Mouse (Mus musculus) liver, embryonic 11.5 days (tissue): Measurements from ENCODE around the gene Rpl31. TPM values are rescaled to one million over a fixed set of nuclear protein-coding genes. Genes with fewer than 3 reads are reported as not detected.

Source experiments
- ATAC-seq: fragments of 200-750 bp; cut with Nextera tagmentation; replicated peaks from 2 replicates; pipeline ENCODE4 v1.8.0; 2017; ENCODE audit warnings: moderate number of reproducible peaks, mild to moderate bottlenecking, moderate TSS enrichment, moderate library complexity; ENCODE audit not compliant: low FRiP score
- DNase-seq: peaks from one replicate; pipeline ENCODE4 v3.0.0-alpha.2; 2017; ENCODE audit warnings: low spot score
- H3K27ac ChIP-seq: fragments of 300-500 bp; sonication (generic); 2 replicates; pipeline ENCODE4 v1.5.1; 2014; ENCODE audit warnings: mild to moderate bottlenecking, low read depth, low read length, control low read depth
- H3K27me3 ChIP-seq: fragments of 300-500 bp; sonication (generic); replicated peaks from 2 replicates; pipeline ENCODE4 v1.6.1; 2014; ENCODE audit warnings: low read length, mixed read lengths; ENCODE audit not compliant: control insufficient read depth, insufficient read depth
- H3K36me3 ChIP-seq: fragments of 300-500 bp; sonication (generic); 2 replicates; pipeline ENCODE4 v1.6.1; 2014; ENCODE audit warnings: mild to moderate bottlenecking, low read length, moderate library complexity, mixed read lengths; ENCODE audit not compliant: control insufficient read depth, insufficient read depth
- H3K4me1 ChIP-seq: fragments of 300-500 bp; sonication (generic); replicated peaks from 2 replicates; pipeline ENCODE4 v1.6.1; 2014; ENCODE audit warnings: low read length, mixed read lengths; ENCODE audit not compliant: control insufficient read depth, insufficient read depth
- H3K4me2 ChIP-seq: fragments of 300-500 bp; sonication (generic); 2 replicates; pipeline ENCODE4 v1.6.1; 2014; ENCODE audit warnings: mild to moderate bottlenecking, control low read depth, moderate library complexity
- H3K4me3 ChIP-seq: fragments of 300-500 bp; sonication (generic); 2 replicates; pipeline ENCODE4 v1.5.1; 2014; ENCODE audit warnings: low read depth, low read length, control low read depth
- H3K9ac ChIP-seq: fragments of 300-500 bp; sonication (generic); 2 replicates; pipeline ENCODE4 v1.6.1; 2014; ENCODE audit warnings: low read depth, low read length, control low read depth
- H3K9me3 ChIP-seq: fragments of 300-500 bp; sonication (generic); 2 replicates; pipeline ENCODE4 v1.6.1; 2016; ENCODE audit warnings: low read length, inconsistent platforms, mixed read lengths; ENCODE audit not compliant: control insufficient read depth
- WGBS: fragments of 180-500 bp; shearing (Covaris S2); extraction: QIAGEN DNeasy Blood & Tissue Kit; methylation state at CpG from one replicate; pipeline ENCODE4 v1.1.7; 2014; 5-methylcytosine and 5-hydroxymethylcytosine counted together
- polyA plus RNA-seq: library from polyadenylated mRNA; unstranded; fragments of >200 nt; fragmentation: Nextera tagmentation; extraction: Ambion mirVana; gene quantifications from 2 replicates; pipeline ENCODE4 v1.2.1, GENCODE M21; 2014

Rpl31 gene
- polyA plus RNA-seq, 1 experiment from 2014 or later = 768 TPM

DNA sequence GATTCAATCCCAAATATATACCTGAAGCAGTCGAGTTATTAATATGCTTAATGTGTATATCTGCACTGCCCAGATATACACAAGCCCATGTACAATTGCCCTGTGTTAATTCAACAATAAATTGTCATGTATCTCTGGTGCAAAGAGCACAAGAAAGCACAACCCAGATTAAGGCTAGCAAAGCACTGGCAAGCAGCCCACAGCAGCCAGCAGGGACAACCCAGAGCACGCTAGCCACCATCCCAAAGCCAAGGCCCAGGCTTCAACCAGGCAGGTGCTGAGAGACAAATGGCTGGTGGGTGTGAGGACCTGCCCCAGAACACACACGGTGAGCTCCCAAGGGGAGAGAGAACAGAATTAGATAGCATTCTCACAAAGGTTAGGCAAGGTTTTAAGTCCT lies 18.8 kb downstream of the Rpl31 start:
- no peak overlapping the region for H3K27ac ChIP-seq
- ATAC-seq (no peak), DNase-seq (no peak)
- H3K4me2 ChIP-seq = no peak overlapping the region
- peaks cover 20% of the 10 kb centered on the region for H3K4me1 ChIP-seq
- H3K9ac ChIP-seq = no peak overlapping the region
- no peaks in the 10 kb centered on the region for H3K9me3 ChIP-seq
- no peaks in the 10 kb centered on the region for H3K36me3 ChIP-seq
- WGBS = 79% methylated on average over 3 of the region's 3 CpGs
- H3K4me3 ChIP-seq = no peak overlapping the region
- H3K27me3 ChIP-seq = no peaks in the 10 kb centered on the region

DNA sequence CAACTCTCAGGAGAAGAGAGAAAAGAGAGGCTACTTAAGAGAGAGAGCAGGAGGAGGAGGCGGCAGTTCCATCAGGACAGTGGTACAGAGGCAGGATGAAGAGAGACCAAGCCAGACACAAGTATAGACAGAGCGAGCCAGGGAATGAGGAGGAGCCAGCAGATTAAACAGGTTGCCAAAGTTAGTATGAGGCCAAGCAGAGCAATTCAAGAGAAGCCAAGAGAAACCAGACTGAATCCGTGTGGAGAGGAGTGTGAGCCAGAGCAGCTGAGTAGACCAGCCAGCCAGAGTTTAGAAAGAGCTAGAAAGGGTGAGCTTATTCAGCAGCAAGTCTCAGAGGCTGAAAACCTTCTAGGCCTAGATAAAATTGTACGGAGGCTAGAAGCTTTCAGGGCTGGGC lies 19.9 kb downstream of the Rpl31 start:
- Histone ChIP-seq H3K27ac (peak overlapping the region; percentile 38; the same call in 1 of the 2 replicates), H3K9ac (no peak overlapping the region), H3K9me3 (no peaks in the 10 kb centered on the region), H3K4me3 (no peak overlapping the region), H3K4me2 (no peak overlapping the region), H3K36me3 (no peaks in the 10 kb centered on the region), H3K4me1 (peaks cover 23% of the 10 kb centered on the region), H3K27me3 (no peaks in the 10 kb centered on the region)
- 86% methylated on average over 4 of the region's 4 CpGs for WGBS
- DNase-seq (no peak), ATAC-seq (no peak)

DNA sequence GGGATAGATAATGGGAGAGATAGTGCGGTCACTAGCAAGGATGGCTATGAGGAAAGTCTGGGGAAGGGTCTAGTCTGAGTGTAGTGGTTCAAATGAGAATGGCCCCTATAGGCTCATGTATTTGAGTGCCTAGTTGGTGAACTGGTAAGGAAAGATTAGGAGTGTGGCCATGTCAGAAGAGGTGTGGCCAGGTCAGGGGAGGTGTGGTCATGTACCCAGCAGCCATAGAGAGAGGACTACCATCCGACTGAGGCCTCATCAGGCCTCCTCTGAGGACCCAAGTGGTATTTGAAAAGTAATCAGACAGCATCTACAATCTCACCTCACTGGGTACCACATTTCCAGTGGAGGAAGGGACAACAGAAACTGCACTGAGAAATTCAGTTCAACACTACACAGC lies 20.5 kb downstream of the Rpl31 start:
- no peak for DNase-seq
- Histone ChIP-seq H3K9ac (no peak overlapping the region), H3K4me3 (no peak overlapping the region), H3K4me2 (no peak overlapping the region), H3K4me1 (peaks cover 29% of the 10 kb centered on the region), H3K27ac (no peak overlapping the region), H3K9me3 (no peaks in the 10 kb centered on the region), H3K36me3 (no peaks in the 10 kb centered on the region), H3K27me3 (no peaks in the 10 kb centered on the region)
- ATAC-seq = peak; percentile 80
- WGBS = 75% methylated on average over 2 of the region's 2 CpGs

DNA sequence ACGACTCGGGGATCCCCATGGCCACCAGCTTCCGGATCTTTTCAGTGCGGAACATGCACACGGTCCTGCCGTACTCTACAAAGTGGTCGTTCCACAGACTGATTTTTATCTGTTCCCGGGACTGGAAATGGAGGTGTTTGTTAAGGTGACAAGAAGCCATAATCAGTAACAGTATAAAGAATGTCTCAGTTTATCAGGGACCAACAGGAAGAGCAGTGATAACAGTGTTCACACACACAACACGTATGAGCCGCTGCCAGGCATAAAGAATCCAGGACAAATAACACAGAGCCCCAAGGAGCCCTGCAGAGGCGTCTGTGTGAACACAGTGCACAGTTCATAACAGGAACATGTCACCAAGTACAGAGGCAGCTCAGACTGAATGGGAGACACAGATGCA lies 21.7 kb downstream of the Rpl31 start:
- WGBS = 60% methylated on average over 11 of the region's 11 CpGs
- DNase-seq (no peak), ATAC-seq (no peak)
- Histone ChIP-seq H3K4me3 (no peak overlapping the region), H3K27me3 (no peaks in the 10 kb centered on the region), H3K9me3 (no peaks in the 10 kb centered on the region), H3K4me1 (peaks cover 41% of the 10 kb centered on the region), H3K27ac (no peak overlapping the region), H3K36me3 (no peaks in the 10 kb centered on the region), H3K9ac (no peak overlapping the region), H3K4me2 (no peak overlapping the region)

DNA sequence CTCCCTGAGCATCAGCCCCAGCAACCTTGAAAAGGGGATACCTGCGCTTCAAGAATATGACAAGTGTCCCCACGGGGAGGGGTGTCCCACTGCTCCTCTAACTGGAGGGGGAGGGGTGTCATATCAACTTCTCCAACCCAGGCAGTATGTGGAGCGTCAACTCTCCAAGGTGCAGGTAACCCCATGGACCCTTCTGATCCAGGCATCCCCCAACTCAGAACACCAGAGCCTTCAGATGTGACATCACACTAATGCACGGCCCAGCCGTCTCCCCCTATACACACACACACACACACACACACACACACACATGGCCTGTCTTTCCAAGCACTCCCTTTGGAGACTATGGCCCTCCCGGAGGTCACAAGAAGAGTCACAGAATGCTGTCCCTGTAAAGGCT lies 24.0 kb downstream of the Rpl31 start:
- no peaks in the 10 kb centered on the region for H3K9me3 ChIP-seq
- no peak overlapping the region for H3K4me3 ChIP-seq
- H3K4me2 ChIP-seq = no peak overlapping the region
- no peak overlapping the region for H3K9ac ChIP-seq
- no peak for ATAC-seq
- H3K4me1 ChIP-seq = peaks cover 62% of the 10 kb centered on the region
- H3K27ac ChIP-seq = no peak overlapping the region
- no peaks in the 10 kb centered on the region for H3K27me3 ChIP-seq
- H3K36me3 ChIP-seq = no peaks in the 10 kb centered on the region
- WGBS = 89% methylated on average over 6 of the region's 6 CpGs
- DNase-seq = no peak

DNA sequence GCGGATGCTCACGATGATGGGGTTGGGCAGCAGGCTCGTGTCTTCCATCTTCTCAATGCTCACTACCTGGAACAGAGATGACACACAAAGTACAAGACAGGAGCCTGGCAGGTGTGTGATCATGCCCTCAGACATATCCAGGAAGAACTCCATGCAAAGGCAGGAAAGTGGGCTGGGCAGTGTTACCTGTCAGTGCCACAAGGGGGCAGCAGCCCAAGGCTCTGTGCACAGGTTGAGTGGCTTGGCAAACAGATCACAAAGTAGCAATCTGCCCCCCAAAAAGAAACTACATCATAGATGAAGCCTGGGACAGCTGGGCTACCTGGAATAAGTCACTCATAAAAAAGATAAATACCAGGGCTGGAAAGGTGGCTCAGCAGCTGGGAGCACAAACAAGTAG lies 24.5 kb downstream of the Rpl31 start:
- H3K4me1 ChIP-seq = peaks cover 62% of the 10 kb centered on the region
- peak; percentile 79 for DNase-seq
- ATAC-seq = no peak
- no peak overlapping the region for H3K27ac ChIP-seq
- no peaks in the 10 kb centered on the region for H3K27me3 ChIP-seq
- H3K36me3 ChIP-seq = no peaks in the 10 kb centered on the region
- WGBS = 62% methylated on average over 3 of the region's 3 CpGs
- H3K4me3 ChIP-seq = no peak overlapping the region
- peaks cover under 1% of the 10 kb centered on the region; the same call in 1 of the 2 replicates for H3K9me3 ChIP-seq
- no peak overlapping the region for H3K4me2 ChIP-seq
- no peak overlapping the region for H3K9ac ChIP-seq

DNA sequence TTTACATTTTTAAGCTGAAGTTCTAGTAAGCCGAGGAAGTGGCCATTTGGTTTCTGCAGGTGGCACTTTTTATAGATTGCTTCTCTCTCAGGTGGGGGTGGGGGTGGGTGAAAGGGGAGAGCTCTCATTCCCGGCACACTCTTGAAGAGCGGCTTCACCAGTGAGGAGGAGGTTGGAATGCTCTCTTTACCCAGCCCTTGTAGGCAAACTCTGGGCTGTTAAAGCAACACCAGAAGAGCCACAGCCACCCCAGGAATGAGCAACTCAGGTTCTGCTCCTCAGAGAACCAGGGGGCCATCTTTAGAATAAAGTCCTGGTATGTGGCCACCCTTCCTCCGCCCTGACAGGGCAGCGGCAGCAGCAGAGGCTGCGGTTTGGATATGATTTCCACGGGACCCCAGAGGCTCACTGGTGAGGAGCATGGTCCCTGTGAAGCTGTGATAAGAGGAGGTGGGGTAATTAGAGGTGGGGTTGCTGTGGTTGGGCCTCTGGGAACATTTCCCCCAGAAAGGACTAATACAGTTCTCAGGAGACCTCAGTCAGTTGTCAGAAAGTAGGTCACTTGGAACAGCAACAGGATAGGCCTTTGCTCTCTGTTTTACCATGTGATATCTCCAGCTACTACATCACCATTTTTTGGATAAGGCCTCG lies 25.7 kb downstream of the Rpl31 start:
- 0 out of 2 replicates have a peak overlapping the region, but pooled peaks have one; percentile 34 for H3K9ac ChIP-seq
- peak overlapping the region; percentile 47 for H3K4me2 ChIP-seq
- H3K36me3 ChIP-seq = 0 out of 2 replicates have a peak, but pooled peaks cover 5% of the 10 kb centered on the region
- DNase-seq = no peak
- no peaks in the 10 kb centered on the region for H3K27me3 ChIP-seq
- WGBS = 49% methylated on average over 8 of the region's 8 CpGs
- H3K27ac ChIP-seq = peak overlapping the region; percentile 83
- ATAC-seq = peak; percentile 86
- H3K4me3 ChIP-seq = no peak overlapping the region
- peaks cover 5% of the 10 kb centered on the region; the same call in 1 of the 2 replicates for H3K9me3 ChIP-seq
- H3K4me1 ChIP-seq = peaks cover 55% of the 10 kb centered on the region

DNA sequence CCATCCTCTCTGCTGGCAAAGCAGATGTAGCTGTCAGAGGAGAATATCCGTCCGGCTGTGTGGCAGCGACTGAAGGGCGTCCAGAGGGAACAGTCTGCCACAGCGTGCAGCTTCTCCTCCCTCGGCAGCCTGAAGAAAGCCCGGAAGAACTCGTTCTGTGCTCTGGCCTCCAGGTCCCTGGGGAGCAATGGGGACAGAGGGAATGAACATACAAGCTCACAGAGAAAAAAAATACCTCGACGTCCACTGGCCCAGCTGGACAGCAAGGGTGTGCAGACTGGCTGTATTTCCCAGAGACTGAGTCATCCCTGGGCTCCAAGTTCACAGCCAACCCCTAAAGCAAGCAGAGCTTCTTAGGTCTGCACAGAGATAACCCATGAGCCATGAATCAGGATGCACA lies 26.5 kb downstream of the Rpl31 start:
- no peak for ATAC-seq
- peaks cover 5% of the 10 kb centered on the region; the same call in 1 of the 2 replicates for H3K9me3 ChIP-seq
- no peaks in the 10 kb centered on the region for H3K27me3 ChIP-seq
- peak overlapping the region; percentile 47 for H3K4me2 ChIP-seq
- no peak overlapping the region for H3K4me3 ChIP-seq
- 70% methylated on average over 10 of the region's 10 CpGs for WGBS
- peaks cover 50% of the 10 kb centered on the region for H3K4me1 ChIP-seq
- DNase-seq = no peak
- H3K27ac ChIP-seq = peak overlapping the region; percentile 83
- 0 out of 2 replicates have a peak, but pooled peaks cover 5% of the 10 kb centered on the region for H3K36me3 ChIP-seq
- H3K9ac ChIP-seq = no peak overlapping the region

DNA sequence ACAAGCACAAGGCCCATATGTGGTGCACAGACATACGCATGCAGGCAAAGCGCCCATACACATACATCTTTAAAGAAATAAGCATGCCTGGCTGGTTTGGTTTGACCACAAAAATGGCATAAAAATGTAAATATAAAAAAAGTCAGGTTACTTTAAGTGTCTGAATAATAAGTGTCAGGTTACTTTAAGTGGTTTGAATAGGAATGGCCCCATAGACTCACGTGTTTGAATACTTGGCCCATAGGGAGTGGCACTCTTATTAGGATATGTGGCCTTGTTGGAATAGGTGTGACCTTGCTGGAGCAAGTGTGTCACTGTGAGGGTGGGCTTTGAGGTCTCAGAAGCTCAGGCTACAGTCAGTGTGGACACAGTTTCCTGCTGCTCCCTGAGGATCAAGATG lies 27.0 kb downstream of the Rpl31 start:
- no peak for DNase-seq
- no peak overlapping the region for H3K4me3 ChIP-seq
- peaks cover 5% of the 10 kb centered on the region; the same call in 1 of the 2 replicates for H3K9me3 ChIP-seq
- no peak overlapping the region for H3K27ac ChIP-seq
- H3K36me3 ChIP-seq = 0 out of 2 replicates have a peak, but pooled peaks cover 5% of the 10 kb centered on the region
- H3K4me2 ChIP-seq = no peak overlapping the region
- peaks cover 44% of the 10 kb centered on the region for H3K4me1 ChIP-seq
- 90% methylated on average over 3 of the region's 3 CpGs for WGBS
- no peak for ATAC-seq
- H3K27me3 ChIP-seq = no peaks in the 10 kb centered on the region
- no peak overlapping the region for H3K9ac ChIP-seq
